Mouse (Mus musculus) bone marrow, adult 2 months (tissue): ENCODE results near the gene Casz1.

Source experiments
- CTCF ChIP-seq: fragments of 200-500 bp; IDR thresholded peaks from 2 replicates; pipeline ENCODE4 v1.5.1; 2011; ENCODE audit warnings: low read length, control low read depth; ENCODE audit not compliant: control insufficient read depth, insufficient read depth
- POLR2A ChIP-seq: fragments of 200-500 bp; IDR thresholded peaks from 2 replicates; pipeline ENCODE4 v1.6.1; 2011; ENCODE audit warnings: low read depth, mild to moderate bottlenecking, control low read depth, low read length, borderline replicate concordance; ENCODE audit not compliant: control insufficient read depth

GRCm38 (mm10) chr4:148782880-148783279 is 21.3 kb upstream of the Casz1 start:
- no peak for TF ChIP-seq CTCF
- TF ChIP-seq POLR2A = no peak
